Mouse (Mus musculus): ENCODE measurements around the gene Psmc3.
"Not testable (repeated sequence)": the region's sequence is repeated elsewhere in the genome, so short reads cannot be mapped to it uniquely, and the experiment has no call there.

Gene Psmc3

GRCm38 (mm10) chr2:91053934-91054382, at the start of gene Psmc3:
Psmc3 (plus strand) TSS chr2:91054009.
- DNase-seq (ENCODE audit: low spot score in 2 of 2): peak; percentile 95

GRCm38 (mm10) chr2:91008536-91008935, 45.3 kb upstream of the Psmc3 start:
- DNase-seq (ENCODE audit: low spot score in 2 of 2): no peak

GRCm38 (mm10) chr2:91013881-91014280, 39.9 kb upstream of the Psmc3 start:
- no peak for DNase-seq (ENCODE audit: low spot score in 2 of 2)

GRCm38 (mm10) chr2:91015386-91015785, 38.4 kb upstream of the Psmc3 start:
- DNase-seq (ENCODE audit: low spot score in 2 of 2): no peak

- DNase-seq (ENCODE audit: low spot score in 2 of 2): no peak
Observed at GRCm38 (mm10) chr2:91018061-91018788, 35.6 kb upstream of the Psmc3 start.

- no peak for DNase-seq (ENCODE audit: low spot score in 2 of 2)
Observed at GRCm38 (mm10) chr2:91019911-91020310, 33.9 kb upstream of the Psmc3 start.

GRCm38 (mm10) chr2:91022266-91022665, 31.5 kb upstream of the Psmc3 start:
- not testable (repeated sequence) for DNase-seq (ENCODE audit: low spot score in 2 of 2)

- no peak for DNase-seq (ENCODE audit: low spot score in 2 of 2)
Observed at GRCm38 (mm10) chr2:91023131-91023530, 30.7 kb upstream of the Psmc3 start.

- DNase-seq (ENCODE audit: low spot score in 2 of 2): no peak
Observed at GRCm38 (mm10) chr2:91023956-91024355, 29.9 kb upstream of the Psmc3 start.

GRCm38 (mm10) chr2:91025081-91025516, 28.7 kb upstream of the Psmc3 start:
- no peak for DNase-seq (ENCODE audit: low spot score in 2 of 2)

- no peak for DNase-seq (ENCODE audit: low spot score in 2 of 2)
Observed at GRCm38 (mm10) chr2:91026491-91026890, 27.3 kb upstream of the Psmc3 start.

GRCm38 (mm10) chr2:91027391-91028214, 26.2 kb upstream of the Psmc3 start:
- DNase-seq (ENCODE audit: low spot score in 2 of 2): no peak

- no peak for DNase-seq (ENCODE audit: low spot score in 2 of 2)
Observed at GRCm38 (mm10) chr2:91031216-91031615, 22.6 kb upstream of the Psmc3 start.

- DNase-seq (ENCODE audit: low spot score in 2 of 2): no peak
Observed at GRCm38 (mm10) chr2:91033000-91033399, 20.8 kb upstream of the Psmc3 start.

GRCm38 (mm10) chr2:91035385-91035784, 18.4 kb upstream of the Psmc3 start, which contains the start of gene Rapsn:
Rapsn (plus strand) TSS chr2:91035620.
- DNase-seq (ENCODE audit: low spot score in 2 of 2): no peak

GRCm38 (mm10) chr2:91041786-91042185, 12.0 kb upstream of the Psmc3 start:
- no peak for DNase-seq (ENCODE audit: low spot score in 2 of 2)

- DNase-seq (ENCODE audit: low spot score in 2 of 2): peak in 1 of 2 experiments; percentile 22
Observed at GRCm38 (mm10) chr2:91042651-91043398, 11.0 kb upstream of the Psmc3 start.

GRCm38 (mm10) chr2:91044727-91045126, 9.1 kb upstream of the Psmc3 start:
- DNase-seq (ENCODE audit: low spot score in 2 of 2): no peak

GRCm38 (mm10) chr2:91045805-91046204, 8.0 kb upstream of the Psmc3 start:
- not testable (repeated sequence) for DNase-seq (ENCODE audit: low spot score in 2 of 2)

- DNase-seq (ENCODE audit: low spot score in 2 of 2): no peak
Observed at GRCm38 (mm10) chr2:91047359-91047758, 6.5 kb upstream of the Psmc3 start.

GRCm38 (mm10) chr2:91051917-91052316, 1.9 kb upstream of the Psmc3 start:
- DNase-seq (ENCODE audit: low spot score in 2 of 2): no peak

GRCm38 (mm10) chr2:91052752-91053151, 1.1 kb upstream of the Psmc3 start:
- DNase-seq (ENCODE audit: low spot score in 2 of 2): no peak
